Mouse (Mus musculus) neural tube, embryonic 14.5 days (tissue): ENCODE results near the gene Srgap1. TPM values are rescaled to one million over a fixed set of nuclear protein-coding genes. Genes with fewer than 3 reads are reported as not detected.

Experiments used
- ATAC-seq: fragments of 200-750 bp; cut with Nextera tagmentation; 2 replicates; pipeline ENCODE4 v1.8.0; 2017; ENCODE audit warnings: low read depth, mild to moderate bottlenecking, moderate TSS enrichment, moderate library complexity
- H3K27ac ChIP-seq: fragments of 300-500 bp; sonication (generic); 2 replicates; pipeline ENCODE4 v1.5.1; 2014; ENCODE audit warnings: low read depth, mild to moderate bottlenecking, control low read depth, low read length, moderate library complexity, mixed read lengths
- H3K27me3 ChIP-seq: fragments of 300-500 bp; sonication (generic); 2 replicates; pipeline ENCODE4 v1.6.1; 2014; ENCODE audit warnings: low read length; ENCODE audit not compliant: control insufficient read depth, insufficient read depth
- H3K36me3 ChIP-seq: fragments of 300-500 bp; sonication (generic); 2 replicates; pipeline ENCODE4 v1.6.1; 2014; ENCODE audit warnings: low read length, mixed read lengths; ENCODE audit not compliant: control insufficient read depth, insufficient read depth
- H3K4me1 ChIP-seq: fragments of 300-500 bp; sonication (generic); 2 replicates; pipeline ENCODE4 v1.6.1; 2014; ENCODE audit warnings: low read length; ENCODE audit not compliant: control insufficient read depth, insufficient read depth
- H3K4me2 ChIP-seq: fragments of 300-500 bp; sonication (generic); 2 replicates; pipeline ENCODE4 v1.6.1; 2014; ENCODE audit warnings: mild to moderate bottlenecking, low read depth, low read length, control low read depth
- H3K4me3 ChIP-seq: fragments of 300-500 bp; sonication (generic); 2 replicates; pipeline ENCODE4 v1.5.1; 2014; ENCODE audit warnings: low read depth, low read length, control low read depth, mixed read lengths
- H3K9ac ChIP-seq: fragments of 300-500 bp; sonication (generic); replicated peaks from 2 replicates; pipeline ENCODE4 v1.6.1; 2014; ENCODE audit warnings: low read depth, mild to moderate bottlenecking, control low read depth, low read length, mixed read lengths
- H3K9me3 ChIP-seq: fragments of 300-500 bp; sonication (generic); 2 replicates; pipeline ENCODE4 v1.6.1; 2016; ENCODE audit warnings: low read length; ENCODE audit not compliant: control insufficient read depth
- WGBS: fragments of 180-500 bp; shearing (Covaris S2); extraction: QIAGEN DNeasy Blood & Tissue Kit; methylation state at CpG from one replicate; pipeline ENCODE4 v1.1.7; 2014; 5-methylcytosine and 5-hydroxymethylcytosine counted together
- polyA plus RNA-seq: library from polyadenylated mRNA; unstranded; fragments of >200 nt; fragmentation: Nextera tagmentation; extraction: Ambion mirVana; gene quantifications from 2 replicates; pipeline ENCODE4 v1.2.1, GENCODE M21; 2014

Srgap1 gene
- polyA plus RNA-seq, 1 experiment from 2014 or later = 32.8 TPM

DNA sequence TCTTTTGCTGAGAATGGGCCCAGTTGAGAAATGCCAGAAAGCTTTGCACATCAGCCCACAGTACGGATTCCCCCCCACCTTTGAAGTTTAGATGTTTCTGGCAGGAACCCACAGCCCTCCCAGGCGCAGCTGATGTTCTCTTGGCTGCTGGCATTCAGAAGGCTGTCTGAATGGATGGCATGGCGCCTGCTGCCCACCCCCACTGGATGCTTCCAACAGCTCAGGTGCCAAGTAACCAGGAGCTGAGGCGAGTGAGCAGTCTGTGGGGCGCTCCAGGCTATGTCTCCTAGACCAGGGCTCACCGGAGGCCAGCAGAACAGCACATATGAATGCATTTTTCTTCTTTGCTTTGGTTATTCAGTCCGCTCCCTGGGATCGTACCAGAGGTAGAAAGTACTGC, 100.9 kb downstream of the Srgap1 start:
- Histone ChIP-seq H3K27me3 (no peaks in the 10 kb centered on the region), H3K36me3 (no peaks in the 10 kb centered on the region), H3K9me3 (no peaks in the 10 kb centered on the region), H3K9ac (no peak overlapping the region), H3K4me1 (no peaks in the 10 kb centered on the region), H3K27ac (no peak overlapping the region), H3K4me3 (no peak overlapping the region), H3K4me2 (no peak overlapping the region)
- 84% methylated on average over 8 of the region's 8 CpGs for WGBS
- peak; percentile 51; the same call in 1 of the 2 replicates for ATAC-seq

GRCm38 (mm10) chr10:121931909-121932308, 115.2 kb downstream of the Srgap1 start:
- WGBS = 71% methylated on average over 14 of the region's 14 CpGs
- H3K27ac ChIP-seq = no peak overlapping the region
- H3K4me2 ChIP-seq = no peak overlapping the region
- no peaks in the 10 kb centered on the region for H3K9me3 ChIP-seq
- no peak overlapping the region for H3K4me3 ChIP-seq
- no peak for ATAC-seq
- H3K4me1 ChIP-seq = no peaks in the 10 kb centered on the region
- H3K36me3 ChIP-seq = no peaks in the 10 kb centered on the region
- no peaks in the 10 kb centered on the region for H3K27me3 ChIP-seq
- H3K9ac ChIP-seq = no peak overlapping the region

DNA sequence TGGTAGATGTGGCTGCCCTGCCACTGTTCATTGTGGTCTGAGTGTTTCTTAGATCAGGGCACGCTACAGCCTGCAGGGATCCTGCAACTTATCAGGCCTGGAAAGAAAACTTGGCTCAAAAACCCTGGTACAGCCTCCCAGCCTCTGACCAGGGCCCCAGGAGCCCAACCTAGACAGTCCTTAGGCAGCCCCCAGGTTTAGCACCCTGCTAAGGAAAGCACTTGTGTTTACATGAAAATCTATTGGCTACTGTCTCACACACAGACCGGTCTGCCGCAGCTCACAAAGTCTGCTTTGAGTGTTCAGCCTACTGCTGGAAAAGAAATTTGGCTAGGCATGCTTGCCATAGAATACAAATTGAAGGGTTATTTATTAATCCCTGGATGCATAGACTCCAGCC, 121.0 kb downstream of the Srgap1 start:
- 0 out of 2 replicates have a peak, but pooled peaks cover 6% of the 10 kb centered on the region for H3K36me3 ChIP-seq
- H3K27ac ChIP-seq = no peak overlapping the region
- H3K4me3 ChIP-seq = no peak overlapping the region
- no peaks in the 10 kb centered on the region for H3K9me3 ChIP-seq
- H3K9ac ChIP-seq = no peak overlapping the region
- no peaks in the 10 kb centered on the region for H3K27me3 ChIP-seq
- WGBS = 57% methylated on average over 3 of the region's 3 CpGs
- no peaks in the 10 kb centered on the region for H3K4me1 ChIP-seq
- H3K4me2 ChIP-seq = no peak overlapping the region
- ATAC-seq = no peak

DNA sequence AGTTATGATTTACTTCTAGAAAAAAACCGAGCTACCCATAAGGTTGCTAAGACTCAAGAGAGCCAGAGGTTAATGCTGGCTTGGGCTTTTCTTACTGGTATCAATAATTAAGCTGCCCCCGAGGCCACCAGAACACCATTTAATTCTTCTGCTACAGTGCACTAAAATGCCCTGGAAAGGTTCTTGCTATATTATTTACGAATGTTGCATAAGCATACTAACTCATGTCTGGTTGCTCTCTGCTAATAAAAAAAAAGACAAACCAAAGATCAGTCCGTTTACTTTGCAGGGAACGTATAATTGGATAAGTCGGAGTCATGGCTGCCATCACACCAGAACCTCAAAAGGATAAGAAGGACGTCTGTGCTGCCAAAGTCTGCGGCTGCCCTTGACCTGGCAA, 128.1 kb downstream of the Srgap1 start:
- Histone ChIP-seq H3K27me3 (no peaks in the 10 kb centered on the region), H3K4me2 (no peak overlapping the region), H3K4me3 (no peak overlapping the region), H3K4me1 (no peaks in the 10 kb centered on the region), H3K36me3 (0 out of 2 replicates have a peak, but pooled peaks cover 4% of the 10 kb centered on the region), H3K27ac (no peak overlapping the region), H3K9ac (no peak overlapping the region), H3K9me3 (no peaks in the 10 kb centered on the region)
- 66% methylated on average over 8 of the region's 8 CpGs for WGBS
- no peak for ATAC-seq

- Histone ChIP-seq H3K36me3 (0 out of 2 replicates have a peak, but pooled peaks cover 2% of the 10 kb centered on the region), H3K4me3 (no peak overlapping the region), H3K27me3 (no peaks in the 10 kb centered on the region), H3K9me3 (no peaks in the 10 kb centered on the region), H3K27ac (no peak overlapping the region), H3K9ac (no peak overlapping the region), H3K4me1 (no peaks in the 10 kb centered on the region), H3K4me2 (no peak overlapping the region)
- 75% methylated on average over 3 of the region's 3 CpGs for WGBS
- ATAC-seq = no peak
These were observed 128.5 kb downstream of the Srgap1 start for GRCm38 (mm10) chr10:121918579-121918978.

DNA sequence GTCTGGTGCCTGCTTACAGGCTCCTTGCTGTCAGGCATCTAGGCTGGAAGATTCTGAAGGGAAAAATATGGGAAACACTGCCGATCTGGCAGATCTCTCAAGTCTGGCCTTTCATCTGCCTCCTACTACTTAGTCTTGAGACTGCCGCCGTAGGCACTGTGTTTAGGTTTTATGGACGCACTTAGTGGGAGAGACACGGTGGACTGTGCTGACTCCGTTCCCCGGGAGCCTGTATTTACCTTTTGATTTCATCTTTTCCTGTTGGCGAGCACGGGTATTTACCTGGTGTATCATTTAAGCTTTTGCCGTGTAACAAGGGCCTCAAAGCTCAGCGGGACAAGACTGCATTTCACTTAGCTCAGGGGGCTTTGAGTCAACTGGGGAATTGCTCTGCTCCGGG, 131.6 kb downstream of the Srgap1 start:
- WGBS = 74% methylated on average over 12 of the region's 12 CpGs
- H3K4me3 ChIP-seq = no peak overlapping the region
- H3K27ac ChIP-seq = no peak overlapping the region

GRCm38 (mm10) chr10:121904137-121904536, 143.0 kb downstream of the Srgap1 start:
- H3K27me3 ChIP-seq = no peaks in the 10 kb centered on the region
- H3K4me2 ChIP-seq = no peak overlapping the region
- H3K9ac ChIP-seq = no peak overlapping the region
- H3K4me3 ChIP-seq = no peak overlapping the region
- H3K4me1 ChIP-seq = no peaks in the 10 kb centered on the region
- no peaks in the 10 kb centered on the region for H3K9me3 ChIP-seq
- H3K36me3 ChIP-seq = no peaks in the 10 kb centered on the region
- ATAC-seq = no peak
- WGBS = 59% methylated on average over 1 of the region's 1 CpGs
- peak overlapping the region; percentile 28; the same call in 1 of the 2 replicates for H3K27ac ChIP-seq

More for the DNA sequence above, 131.6 kb downstream of the Srgap1 start:
- H3K4me1 ChIP-seq = no peaks in the 10 kb centered on the region
- no peak overlapping the region for H3K4me2 ChIP-seq
- H3K36me3 ChIP-seq = no peaks in the 10 kb centered on the region
- no peaks in the 10 kb centered on the region for H3K9me3 ChIP-seq
- H3K9ac ChIP-seq = no peak overlapping the region
- H3K27me3 ChIP-seq = no peaks in the 10 kb centered on the region
- no peak for ATAC-seq

- no peaks in the 10 kb centered on the region for H3K36me3 ChIP-seq
- H3K27me3 ChIP-seq = no peaks in the 10 kb centered on the region
- no peak overlapping the region for H3K27ac ChIP-seq
- ATAC-seq = no peak
- H3K4me2 ChIP-seq = no peak overlapping the region
- no peaks in the 10 kb centered on the region for H3K4me1 ChIP-seq
- no peak overlapping the region for H3K4me3 ChIP-seq
- 76% methylated on average over 8 of the region's 8 CpGs for WGBS
- no peaks in the 10 kb centered on the region for H3K9me3 ChIP-seq
- H3K9ac ChIP-seq = no peak overlapping the region
These were observed 144.5 kb downstream of the Srgap1 start for GRCm38 (mm10) chr10:121902651-121903050.

DNA sequence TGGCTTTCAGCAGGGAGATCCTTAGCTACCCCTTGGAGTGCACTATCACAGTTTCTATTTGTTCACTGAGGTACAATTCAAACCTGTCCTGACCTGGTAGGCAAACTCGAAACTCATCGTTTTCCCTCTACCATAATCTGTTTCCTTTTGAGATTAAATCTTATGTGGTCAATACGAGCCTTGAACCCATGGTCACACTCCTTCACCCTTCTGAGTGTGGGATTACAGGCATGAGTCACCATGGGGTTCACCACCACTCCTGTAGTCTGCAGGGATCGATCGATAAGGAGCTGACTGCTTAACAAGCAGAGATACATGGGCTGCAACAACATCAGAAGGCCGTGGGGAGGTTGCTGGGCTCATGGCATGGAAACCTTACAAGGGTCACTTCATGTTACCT, 146.3 kb downstream of the Srgap1 start:
- Histone ChIP-seq H3K36me3 (no peaks in the 10 kb centered on the region), H3K9ac (no peak overlapping the region), H3K9me3 (no peaks in the 10 kb centered on the region), H3K4me2 (no peak overlapping the region), H3K27me3 (no peaks in the 10 kb centered on the region), H3K4me3 (no peak overlapping the region), H3K27ac (no peak overlapping the region), H3K4me1 (no peaks in the 10 kb centered on the region)
- 90% methylated on average over 6 of the region's 6 CpGs for WGBS
- no peak for ATAC-seq
